Mouse (Mus musculus) embryonic facial prominence, embryonic 12.5 days (tissue): ENCODE measurements around the gene Mdga1. TPM values are rescaled to one million over a fixed set of nuclear protein-coding genes. Genes with fewer than 3 reads are reported as not detected.
"Not testable (repeated sequence)": the region's sequence is repeated elsewhere in the genome, so short reads cannot be mapped to it uniquely, and the experiment has no call there.

Source experiments
- ATAC-seq: fragments of 200-750 bp; cut with Nextera tagmentation; 2 replicates; pipeline ENCODE4 v1.8.0; 2017; ENCODE audit not compliant: insufficient number of reproducible peaks, insufficient read depth, low FRiP score, low TSS enrichment
- H3K27ac ChIP-seq: fragments of 300-500 bp; sonication (generic); 2 replicates; pipeline ENCODE4 v1.5.1; 2016; ENCODE audit warnings: mild to moderate bottlenecking
- H3K27me3 ChIP-seq: fragments of 300-500 bp; sonication (generic); 2 replicates; pipeline ENCODE4 v1.6.1; 2016; ENCODE audit warnings: mild to moderate bottlenecking, moderate library complexity
- H3K36me3 ChIP-seq: fragments of 300-500 bp; sonication (generic); 2 replicates; pipeline ENCODE4 v1.6.1; 2016; ENCODE audit warnings: mild to moderate bottlenecking
- H3K4me1 ChIP-seq: fragments of 300-500 bp; sonication (generic); 2 replicates; pipeline ENCODE4 v1.6.1; 2016
- H3K4me2 ChIP-seq: fragments of 300-500 bp; sonication (generic); replicated peaks from 2 replicates; pipeline ENCODE4 v1.6.1; 2016; ENCODE audit warnings: mild to moderate bottlenecking, moderate library complexity
- H3K4me3 ChIP-seq: fragments of 300-500 bp; sonication (generic); 2 replicates; pipeline ENCODE4 v1.5.1; 2016; ENCODE audit warnings: mild to moderate bottlenecking
- H3K9ac ChIP-seq: fragments of 300-500 bp; sonication (generic); 2 replicates; pipeline ENCODE4 v1.6.1; 2016; ENCODE audit warnings: mild to moderate bottlenecking, moderate library complexity
- H3K9me3 ChIP-seq: fragments of 300-500 bp; sonication (generic); 2 replicates; pipeline ENCODE4 v1.6.1; 2016; ENCODE audit warnings: mild to moderate bottlenecking, moderate library complexity
- WGBS: fragments of 180-500 bp; shearing (Covaris S2); methylation state at CpG from one replicate; pipeline ENCODE4 v1.1.7; 2016; 5-methylcytosine and 5-hydroxymethylcytosine counted together
- polyA plus RNA-seq: library from polyadenylated mRNA; unstranded; fragments of >200 nt; fragmentation: Nextera tagmentation; extraction: Ambion mirVana; gene quantifications from 2 replicates; pipeline ENCODE4 v1.2.1, GENCODE M21; 2016

Mdga1 gene
- polyA plus RNA-seq, 1 experiment from 2014 or later, result 4.0 TPM

GRCm38 (mm10) chr17:29784820-29785219 lies 185.1 kb downstream of the Mdga1 start:
- H3K36me3 ChIP-seq, result no peaks in the 10 kb centered on the region
- no peak overlapping the region for H3K27ac ChIP-seq
- H3K9me3 ChIP-seq, result no peaks in the 10 kb centered on the region
- no peak overlapping the region for H3K9ac ChIP-seq
- H3K27me3 ChIP-seq, result no peaks in the 10 kb centered on the region
- no peak overlapping the region for H3K4me3 ChIP-seq
- 83% methylated on average over 9 of the region's 9 CpGs for WGBS
- H3K4me2 ChIP-seq, result no peak overlapping the region
- ATAC-seq, result no peak
- H3K4me1 ChIP-seq, result no peaks in the 10 kb centered on the region

- not testable (repeated sequence) for ATAC-seq, H3K27ac ChIP-seq, H3K27me3 ChIP-seq, H3K9me3 ChIP-seq, H3K4me2 ChIP-seq, H3K36me3 ChIP-seq, H3K4me3 ChIP-seq, H3K9ac ChIP-seq, H3K4me1 ChIP-seq
- 81% methylated on average over 4 of the region's 4 CpGs for WGBS
Observed at GRCm38 (mm10) chr17:29781472-29781871, 188.4 kb downstream of the Mdga1 start.

GRCm38 (mm10) chr17:29778021-29778420 lies 191.9 kb downstream of the Mdga1 start:
- H3K9me3 ChIP-seq, result no peaks in the 10 kb centered on the region
- no peak overlapping the region for H3K27ac ChIP-seq
- no peak overlapping the region for H3K9ac ChIP-seq
- no peak overlapping the region for H3K4me3 ChIP-seq
- no peaks in the 10 kb centered on the region for H3K27me3 ChIP-seq
- no peaks in the 10 kb centered on the region for H3K4me1 ChIP-seq
- WGBS, result 69% methylated on average over 8 of the region's 8 CpGs
- no peak for ATAC-seq
- no peaks in the 10 kb centered on the region for H3K36me3 ChIP-seq
- H3K4me2 ChIP-seq, result no peak overlapping the region

Other genes with a start within 250 kb of the Mdga1 start
- 68.1 and 70.3 TPM in 2 replicates for gene Zfand3, start 34.6 kb upstream of the Mdga1 start, polyA plus RNA-seq